Mouse (Mus musculus): Measurements from ENCODE around the gene Reep6. TPM values are rescaled to one million over a fixed set of nuclear protein-coding genes. Genes with fewer than 3 reads are reported as not detected.

The Reep6 gene
- polyA plus RNA-seq, 2 experiments from 2014 or later, result 0.51 TPM; not detected in 1

Other genes with a start within 250 kb of the Reep6 start
- gene Sbno2, start 224.4 kb upstream of the Reep6 start, polyA plus RNA-seq (2017; shearing (Covaris generic)), result 10 to 100 TPM; 28.4 to 54.8 TPM
- 10 to 100 TPM; 19.2 to 30.7 TPM for gene Stk11, start 214.2 kb upstream of the Reep6 start, polyA plus RNA-seq (2017; shearing (Covaris generic))
- gene Atp5d, start 191.3 kb upstream of the Reep6 start, polyA plus RNA-seq (2017; shearing (Covaris generic)), result 100 to 1,000 TPM; 303 to 370 TPM
- gene Cbarp, start 189.1 kb upstream of the Reep6 start, polyA plus RNA-seq (2017; shearing (Covaris generic)), result 1 to 10 TPM; 1.3 to 1.4 TPM
- gene Midn, start 181.7 kb upstream of the Reep6 start, polyA plus RNA-seq (2017; shearing (Covaris generic)), result 1 to 10 TPM; 4.6 to 8.2 TPM
- gene Cirbp, start 164.0 kb upstream of the Reep6 start, polyA plus RNA-seq (2017; shearing (Covaris generic)), result 100 to 1,000 TPM; 124 to 272 TPM
- gene 1600002K03Rik, start 157.0 kb upstream of the Reep6 start, polyA plus RNA-seq (2017; shearing (Covaris generic)), result 10 to 100 TPM; 21.6 to 23.5 TPM
- under 1 TPM in 1 of 2 experiments, not detected in 1; 0.28 TPM for gene Efna2, start 150.5 kb upstream of the Reep6 start, polyA plus RNA-seq (2017; shearing (Covaris generic))
- gene Mum1, start 103.5 kb upstream of the Reep6 start, polyA plus RNA-seq (2017; shearing (Covaris generic)), result 10 to 100 TPM; 73.3 to 96.9 TPM
- gene Ndufs7, start 80.8 kb upstream of the Reep6 start, polyA plus RNA-seq (2017; shearing (Covaris generic)), result 100 to 1,000 TPM; 231 to 237 TPM
- gene Gamt, start 68.9 kb upstream of the Reep6 start, polyA plus RNA-seq (2017; shearing (Covaris generic)), result under 1 TPM in 1 of 2 experiments, not detected in 1; 0.47 TPM
- gene Dazap1, start 68.5 kb upstream of the Reep6 start, polyA plus RNA-seq (2017; shearing (Covaris generic)), result 10 to 100 TPM; 10.4 to 14.7 TPM
- 1,000 to 10,000 TPM; 1,622 to 1,794 TPM for gene Rps15, start 37.5 kb upstream of the Reep6 start, polyA plus RNA-seq (2017; shearing (Covaris generic))
- gene Apc2, start 34.0 kb upstream of the Reep6 start, polyA plus RNA-seq (2017; shearing (Covaris generic)), result under 1 TPM in 1 of 2 experiments, not detected in 1; 0.16 TPM
- 10 to 100 TPM; 47.1 to 59.9 TPM for gene 2310011J03Rik, start 9.4 kb upstream of the Reep6 start, polyA plus RNA-seq (2017; shearing (Covaris generic))
- gene Pcsk4, start 455 bp upstream of the Reep6 start, polyA plus RNA-seq (2017; shearing (Covaris generic)), result 10 to 100 TPM; 11.9 to 12.3 TPM
- gene Adamtsl5, start 18.5 kb downstream of the Reep6 start, polyA plus RNA-seq (2017; shearing (Covaris generic)), result not detected
- not detected for gene Plk5, start 26.5 kb downstream of the Reep6 start, polyA plus RNA-seq (2017; shearing (Covaris generic))
- gene Mex3d, start 57.7 kb downstream of the Reep6 start, polyA plus RNA-seq (2017; shearing (Covaris generic)), result 1 to 10 TPM in 1 of 2 experiments, not detected in 1; 1.3 TPM
- gene Mbd3, start 69.6 kb downstream of the Reep6 start, polyA plus RNA-seq (2017; shearing (Covaris generic)), result 10 to 100 TPM; 26.7 to 27.2 TPM
- gene Uqcr11, start 76.9 kb downstream of the Reep6 start, polyA plus RNA-seq (2017; shearing (Covaris generic)), result 100 to 1,000 TPM; 268 to 337 TPM
- 1 to 10 TPM; 7.5 to 8.5 TPM for gene Tcf3, start 103.7 kb downstream of the Reep6 start, polyA plus RNA-seq (2017; shearing (Covaris generic))
- gene Onecut3, start 164.9 kb downstream of the Reep6 start, polyA plus RNA-seq (2017; shearing (Covaris generic)), result not detected
- gene Atp8b3, start 209.2 kb downstream of the Reep6 start, polyA plus RNA-seq (2017; shearing (Covaris generic)), result not detected
- gene Rexo1, start 231.6 kb downstream of the Reep6 start, polyA plus RNA-seq (2017; shearing (Covaris generic)), result 10 to 100 TPM; 13.6 to 16.4 TPM
- 1 to 10 TPM; 7.2 to 10.0 TPM for gene Klf16, start 247.4 kb downstream of the Reep6 start, polyA plus RNA-seq (2017; shearing (Covaris generic))